Mouse (Mus musculus) CD4-positive, CD25-positive, alpha-beta regulatory T cell, adult 4 months (primary cell): ENCODE results near the gene Lgals3bp. TPM values are rescaled to one million over a fixed set of nuclear protein-coding genes. Genes with fewer than 3 reads are reported as not detected.

ENCODE experiments used
- ATAC-seq: one replicate; pipeline ENCODE4 v1.8.0; 2017
- polyA plus RNA-seq, 2 experiments: library from polyadenylated mRNA; unstranded; fragments of 100-300 nt; shearing (Covaris generic); gene quantifications; one replicate each; pipeline ENCODE4 v1.2.1; 2017

Lgals3bp gene
- polyA plus RNA-seq, 2 experiments from 2014 or later, result 93.7 to 163 TPM

GRCm38 (mm10) chr11:118362501-118362900 lies 39.4 kb downstream of the Lgals3bp start:
- ATAC-seq, result no peak

DNA sequence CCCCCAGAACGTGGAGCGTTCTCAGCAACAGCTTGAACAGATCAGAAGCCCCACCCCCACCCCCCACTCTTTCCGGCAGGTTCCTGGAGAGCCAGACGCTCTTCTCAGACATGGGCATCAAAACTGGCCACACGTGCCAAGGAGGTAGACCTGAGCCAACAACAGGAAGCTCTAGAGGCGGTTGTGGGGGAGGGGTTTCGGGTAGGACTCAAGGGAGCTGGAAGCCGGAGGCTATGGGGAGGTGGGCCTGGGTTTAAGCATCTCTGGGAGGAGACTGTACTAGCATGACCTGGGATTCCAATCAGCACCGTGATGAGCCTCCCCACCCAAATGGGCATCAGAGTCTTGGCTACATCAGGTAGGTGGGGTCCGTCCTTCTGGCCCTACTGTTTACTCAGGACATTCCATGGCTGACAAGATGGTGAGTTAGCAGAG lies 41.0 kb downstream of the Lgals3bp start:
- peak; percentile 67 for ATAC-seq

DNA sequence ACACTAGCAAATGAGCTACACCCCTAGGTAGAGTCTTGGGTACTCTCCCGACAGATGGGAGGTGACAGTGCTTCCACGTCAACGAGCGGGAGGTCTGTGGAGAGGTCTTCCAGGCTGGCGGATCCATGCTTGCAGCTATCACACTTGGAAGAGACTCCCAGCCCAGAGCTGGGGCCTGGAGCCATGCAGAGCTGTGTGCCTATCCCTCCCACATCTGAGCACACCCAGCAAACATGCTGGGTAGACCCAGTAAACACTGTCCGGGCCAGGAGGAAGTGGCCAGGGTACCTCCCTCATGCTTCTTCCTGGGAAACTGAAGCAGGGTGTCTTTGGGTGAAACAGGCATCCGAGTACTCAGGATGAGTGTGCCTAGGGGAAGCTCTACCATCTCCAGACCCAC lies 41.4 kb downstream of the Lgals3bp start:
- no peak for ATAC-seq

GRCm38 (mm10) chr11:118355640-118356039 lies 46.3 kb downstream of the Lgals3bp start, which contains the start of gene Timp2:
Timp2 (minus strand) TSS chr11:118355740.
- ATAC-seq, result no peak

DNA sequence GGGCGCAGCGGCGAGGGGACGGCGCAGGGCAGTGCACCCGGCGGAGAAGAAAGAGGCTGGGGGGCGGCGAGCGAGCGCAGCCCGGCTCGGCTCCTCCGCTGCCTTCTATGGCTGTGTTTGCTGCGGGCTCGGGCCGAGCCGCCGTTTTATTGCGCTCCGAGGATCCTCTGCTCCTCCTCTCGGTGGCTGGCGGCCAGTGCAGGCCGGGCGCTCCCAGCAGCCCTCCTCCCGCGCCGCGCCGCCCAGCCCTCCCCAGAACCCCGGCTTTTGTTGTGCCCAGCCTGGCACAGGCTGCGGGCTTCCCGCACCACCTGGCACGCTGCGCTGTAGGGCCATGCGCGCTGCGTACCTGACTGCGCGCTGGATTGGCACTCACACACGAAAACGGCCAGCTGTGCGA lies 46.7 kb downstream of the Lgals3bp start:
- ATAC-seq, result peak; percentile 96

DNA sequence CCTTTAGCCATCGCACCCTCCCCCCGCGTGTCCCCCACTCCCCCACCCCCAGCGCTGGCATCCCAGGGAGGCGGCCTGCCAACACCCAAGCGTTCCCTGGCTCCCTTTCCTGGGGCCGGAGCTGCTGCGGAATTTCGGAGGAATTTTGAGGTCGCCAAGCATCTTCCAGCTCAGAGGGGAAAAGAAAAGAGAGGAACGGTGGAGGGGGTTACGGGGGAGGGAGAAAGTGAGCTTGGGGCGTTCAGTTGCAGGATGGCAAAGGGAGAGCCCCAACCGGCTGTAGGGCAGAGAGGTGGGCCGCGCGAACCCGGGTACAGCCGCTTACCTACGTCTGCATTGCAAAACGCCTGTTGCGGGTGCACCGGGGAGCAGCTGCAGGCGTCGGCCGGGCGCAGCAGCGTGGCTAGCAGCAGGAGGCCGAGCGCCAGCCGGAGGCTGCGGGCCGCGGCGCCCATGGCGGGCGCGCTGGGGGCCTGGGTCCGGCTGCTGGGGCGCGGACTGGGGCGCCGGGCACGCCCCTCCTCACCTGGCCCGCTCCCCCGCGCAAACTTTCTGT lies 47.2 kb downstream of the Lgals3bp start:
- ATAC-seq, result peak; percentile 56

GRCm38 (mm10) chr11:118349494-118349893 lies 52.4 kb downstream of the Lgals3bp start:
- no peak for ATAC-seq

- peak; percentile 86 for ATAC-seq
Measured at GRCm38 (mm10) chr11:118348877-118349276, 53.0 kb downstream of the Lgals3bp start.

- peak; percentile 59 for ATAC-seq
Measured at GRCm38 (mm10) chr11:118348419-118348818, 53.5 kb downstream of the Lgals3bp start.

- ATAC-seq, result no peak
Measured at GRCm38 (mm10) chr11:118347911-118348310, 54.0 kb downstream of the Lgals3bp start.

DNA sequence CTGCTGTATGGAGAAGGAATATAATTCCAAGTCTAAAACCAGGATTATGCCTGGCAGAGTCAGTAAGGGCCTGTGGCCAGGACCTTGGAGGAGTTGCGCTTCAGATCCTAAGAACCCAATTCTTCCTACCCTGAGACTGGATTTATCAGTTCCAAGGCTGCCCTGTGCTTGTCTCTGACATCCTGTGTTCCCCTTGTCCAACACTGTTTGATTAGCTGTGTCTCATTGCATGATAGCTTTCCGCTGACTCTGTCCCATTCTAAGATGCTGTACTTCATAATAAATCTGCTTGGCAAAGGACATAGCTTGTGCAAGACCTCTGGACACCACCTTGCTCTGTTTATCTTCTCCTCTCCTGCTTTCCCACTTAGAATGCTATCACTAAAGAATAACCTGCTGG lies 54.5 kb downstream of the Lgals3bp start:
- ATAC-seq, result no peak

- ATAC-seq, result no peak
Measured at GRCm38 (mm10) chr11:118346395-118347096, 55.3 kb downstream of the Lgals3bp start.

DNA sequence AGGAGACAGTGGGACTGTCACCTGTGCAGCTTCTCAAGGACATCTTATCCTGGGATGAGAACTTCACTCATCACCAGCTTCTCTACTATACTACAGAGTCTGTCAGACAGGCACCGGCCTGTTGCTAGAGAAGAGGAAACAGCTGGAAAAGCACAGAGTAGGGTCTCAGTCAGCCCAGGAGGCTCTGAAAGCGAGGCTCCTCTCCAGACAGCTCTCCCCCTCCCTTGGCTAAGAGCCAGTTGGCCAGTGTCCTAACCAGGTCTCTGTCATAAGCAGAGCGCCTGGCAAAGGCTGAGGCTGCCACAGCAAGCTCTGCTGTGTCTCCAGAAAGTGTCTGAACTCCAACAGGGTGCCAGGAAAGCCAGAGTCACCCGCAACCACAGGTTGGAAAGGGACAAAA lies 56.2 kb downstream of the Lgals3bp start:
- no peak for ATAC-seq

GRCm38 (mm10) chr11:118343629-118344028 lies 58.3 kb downstream of the Lgals3bp start:
- no peak for ATAC-seq

Other genes starting within 250 kb of the Lgals3bp start
- 10 to 100 TPM; 34.7 to 59.5 TPM for gene Cyth1, start 153.5 kb downstream of the Lgals3bp start, polyA plus RNA-seq
- 10 to 100 TPM; 21.1 to 33.0 TPM for gene Usp36, start 111.8 kb downstream of the Lgals3bp start, polyA plus RNA-seq
- gene Cep295nl, start 59.6 kb downstream of the Lgals3bp start, polyA plus RNA-seq, result under 1 TPM; 0.32 to 0.52 TPM
- 10 to 100 TPM in 1 of 2 experiments, 1 to 10 TPM in 1; 9.5 to 10.5 TPM for gene Timp2, start 46.4 kb downstream of the Lgals3bp start, polyA plus RNA-seq
- 10 to 100 TPM; 12.9 to 13.6 TPM for gene Cant1, start 17.0 kb upstream of the Lgals3bp start, polyA plus RNA-seq
- not detected for gene C1qtnf1, start 26.1 kb upstream of the Lgals3bp start, polyA plus RNA-seq
- gene Engase, start 74.7 kb upstream of the Lgals3bp start, polyA plus RNA-seq, result 1 to 10 TPM; 2.3 to 5.1 TPM